Mouse (Mus musculus) olfactory bulb, adult 2 months (tissue): ENCODE data around the gene 2510039O18Rik.

Experiments
- CTCF ChIP-seq: fragments of 200-500 bp; IDR thresholded peaks from 2 replicates; pipeline ENCODE4 v1.5.1; 2012; ENCODE audit warnings: low read depth, mild to moderate bottlenecking, low read length, moderate library complexity; ENCODE audit not compliant: insufficient read depth
- POLR2A ChIP-seq: fragments of 200-500 bp; IDR thresholded peaks from 2 replicates; pipeline ENCODE4 v1.6.1; 2012; ENCODE audit warnings: mild to moderate bottlenecking, low read depth, low read length, moderate library complexity; ENCODE audit not compliant: insufficient read depth

GRCm38 (mm10) chr4:147953590-147953989 is 12.9 kb downstream of the 2510039O18Rik start:
- TF ChIP-seq CTCF = no peak
- TF ChIP-seq POLR2A = no peak
